Mouse (Mus musculus) spleen, adult 2 months (tissue): ENCODE results near the gene Snorc. TPM values are rescaled to one million over a fixed set of nuclear protein-coding genes. Genes with fewer than 3 reads are reported as not detected.

Experiments used
- DNase-seq, 2 experiments: peaks; one replicate each; pipeline versions ENCODE4 v3.0.0 to v3.0.0-alpha.2; 2012 to 2021; ENCODE audit warnings: low spot score in 2 of 2, low read depth in 1 of 2
- H3K27ac ChIP-seq: fragments of 200-500 bp; 2 replicates; pipeline ENCODE4 v1.5.1; 2012; ENCODE audit warnings: low read length, inconsistent platforms; ENCODE audit not compliant: insufficient read depth
- H3K27me3 ChIP-seq: fragments of 200-500 bp; 2 replicates; pipeline ENCODE4 v1.6.1; 2012; ENCODE audit warnings: mild to moderate bottlenecking, moderate library complexity, low read length, inconsistent platforms; ENCODE audit not compliant: control insufficient read depth, insufficient read depth
- H3K36me3 ChIP-seq: fragments of 200-500 bp; 2 replicates; pipeline ENCODE4 v1.6.1; 2012; ENCODE audit warnings: mild to moderate bottlenecking, low read length, inconsistent platforms; ENCODE audit not compliant: control insufficient read depth, insufficient read depth
- H3K4me1 ChIP-seq: fragments of 200-500 bp; 2 replicates; pipeline ENCODE4 v1.6.1; 2011; ENCODE audit warnings: inconsistent platforms; ENCODE audit not compliant: control insufficient read depth, insufficient read depth, insufficient read length
- H3K4me3 ChIP-seq: fragments of 200-500 bp; 2 replicates; pipeline ENCODE4 v1.5.1; 2011; ENCODE audit warnings: mild to moderate bottlenecking, inconsistent platforms; ENCODE audit not compliant: insufficient read depth, insufficient read length; ENCODE audit errors: extremely low read depth
- CTCF ChIP-seq: fragments of 200-500 bp; IDR thresholded peaks from 2 replicates; pipeline ENCODE4 v1.5.1; 2011; ENCODE audit warnings: mild to moderate bottlenecking, inconsistent platforms; ENCODE audit not compliant: insufficient read depth, insufficient read length, insufficient replicate concordance; ENCODE audit errors: extremely low read depth
- POLR2A ChIP-seq: fragments of 200-500 bp; IDR thresholded peaks from 2 replicates; pipeline ENCODE4 v1.6.1; 2011; ENCODE audit warnings: low read depth, low read length, inconsistent platforms
- WGBS: fragments of 180-500 bp; shearing (Covaris S2); methylation state at CpG from one replicate; pipeline ENCODE4 v1.1.7; 2018; 5-methylcytosine and 5-hydroxymethylcytosine counted together
- polyA plus RNA-seq: library from polyadenylated mRNA; depleted of rRNA; stranded (reverse); fragments of >200 nt; gene quantifications from 2 replicates; pipeline ENCODE4 v1.2.3, GENCODE M21; 2012

Snorc gene
- polyA plus RNA-seq, 1 experiment, result not detected

DNA sequence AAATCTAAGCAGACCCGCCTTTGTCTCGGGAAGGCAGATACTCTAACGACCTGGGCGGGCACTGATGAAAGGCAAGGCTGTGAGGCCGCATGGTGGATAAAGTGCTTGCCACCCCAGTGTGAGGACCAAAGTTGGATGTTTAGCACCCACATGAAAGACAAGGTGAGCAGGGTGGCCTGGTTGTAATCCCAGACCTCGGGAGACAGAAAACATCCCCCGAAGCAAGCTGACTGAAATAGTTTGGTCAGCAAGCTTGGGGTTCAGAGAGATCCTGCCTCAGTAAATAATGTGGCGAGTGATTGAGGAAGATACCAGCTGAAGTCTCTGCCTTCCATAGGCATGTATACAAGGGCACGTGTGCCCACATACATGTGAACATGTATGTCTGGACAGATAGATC is 2.6 kb upstream of the Snorc start:
- no peaks in the 10 kb centered on the region for H3K36me3 ChIP-seq
- no peak overlapping the region for H3K4me3 ChIP-seq
- H3K27ac ChIP-seq, result no peak overlapping the region
- TF ChIP-seq POLR2A (no peak), CTCF (no peak)
- no peak for DNase-seq
- H3K4me1 ChIP-seq, result no peaks in the 10 kb centered on the region
- no peaks in the 10 kb centered on the region for H3K27me3 ChIP-seq
- 77% methylated on average over 9 of the region's 9 CpGs for WGBS

DNA sequence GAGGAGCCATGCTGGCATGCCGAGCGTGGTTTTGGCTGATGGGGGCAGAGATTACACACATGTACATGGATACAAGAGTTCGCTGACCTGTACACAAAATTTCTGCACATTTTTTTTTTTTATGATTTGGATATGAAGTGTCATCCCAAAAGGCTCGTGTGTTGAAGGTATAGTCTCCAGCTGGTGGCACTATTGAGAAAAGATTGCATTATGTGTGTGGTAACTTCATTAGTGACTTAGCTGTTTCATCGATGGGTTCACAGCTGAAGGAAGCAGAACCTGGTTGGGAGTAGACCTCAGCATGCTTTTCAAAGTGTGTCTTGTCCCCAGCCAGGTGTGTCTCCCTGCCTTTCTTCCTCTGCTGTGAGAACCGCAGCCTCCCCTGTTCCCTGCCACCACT is 1.8 kb upstream of the Snorc start:
- no peak overlapping the region for H3K27ac ChIP-seq
- DNase-seq, result no peak
- H3K4me3 ChIP-seq, result no peak overlapping the region
- no peaks in the 10 kb centered on the region for H3K4me1 ChIP-seq
- no peak for TF ChIP-seq CTCF
- TF ChIP-seq POLR2A, result no peak
- no peaks in the 10 kb centered on the region for H3K27me3 ChIP-seq
- no peaks in the 10 kb centered on the region for H3K36me3 ChIP-seq
- WGBS, result 50% methylated on average over 6 of the region's 6 CpGs

DNA sequence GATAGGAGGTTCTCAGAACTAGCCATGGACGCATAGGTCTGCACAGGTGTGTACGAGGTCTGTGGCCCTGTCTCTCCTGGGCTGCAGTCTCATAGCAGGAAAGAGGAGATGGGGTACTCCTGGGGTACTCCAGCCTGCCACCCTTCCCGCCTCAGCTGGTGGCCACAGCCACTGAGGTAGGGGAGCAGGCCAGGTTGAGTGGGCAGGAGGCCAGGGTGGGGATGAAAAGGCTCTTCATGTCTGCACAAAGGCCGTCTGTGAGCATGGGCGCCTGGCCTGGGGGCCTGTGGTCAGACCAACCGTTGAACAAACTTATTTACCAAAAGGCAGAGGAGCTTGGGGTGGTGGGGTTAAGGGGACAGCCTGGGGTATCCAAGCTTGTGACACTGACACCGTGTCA is 1.8 kb downstream of the Snorc start:
- Histone ChIP-seq H3K4me1 (no peaks in the 10 kb centered on the region), H3K27me3 (peaks cover 7% of the 10 kb centered on the region; the same call in 1 of the 2 replicates), H3K36me3 (no peaks in the 10 kb centered on the region), H3K4me3 (no peak overlapping the region), H3K27ac (no peak overlapping the region)
- no peak for DNase-seq
- TF ChIP-seq CTCF (no peak), POLR2A (no peak)
- 80% methylated on average over 7 of the region's 7 CpGs for WGBS

DNA sequence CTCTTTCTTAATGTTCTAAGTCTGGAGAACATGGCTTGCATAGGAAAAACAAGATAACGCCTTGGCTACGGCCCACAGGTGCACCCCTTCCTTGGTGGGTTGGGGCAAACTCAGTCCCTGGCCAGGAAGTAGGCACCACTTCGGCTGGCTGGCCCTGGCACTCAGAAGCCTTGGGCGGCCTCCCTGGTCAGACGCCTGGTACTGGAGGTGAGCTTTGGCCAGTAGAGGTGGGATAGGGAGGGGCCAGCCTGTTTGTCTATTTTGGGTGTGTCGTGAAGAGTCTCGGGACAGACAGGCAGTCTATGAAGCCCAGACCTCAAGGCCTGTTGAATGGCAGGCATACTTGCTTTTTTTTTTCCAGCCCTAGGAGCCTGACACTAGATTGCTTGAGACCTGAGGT is 2.5 kb downstream of the Snorc start:
- DNase-seq, result no peak
- H3K27me3 ChIP-seq, result peaks cover 7% of the 10 kb centered on the region; the same call in 1 of the 2 replicates

DNA sequence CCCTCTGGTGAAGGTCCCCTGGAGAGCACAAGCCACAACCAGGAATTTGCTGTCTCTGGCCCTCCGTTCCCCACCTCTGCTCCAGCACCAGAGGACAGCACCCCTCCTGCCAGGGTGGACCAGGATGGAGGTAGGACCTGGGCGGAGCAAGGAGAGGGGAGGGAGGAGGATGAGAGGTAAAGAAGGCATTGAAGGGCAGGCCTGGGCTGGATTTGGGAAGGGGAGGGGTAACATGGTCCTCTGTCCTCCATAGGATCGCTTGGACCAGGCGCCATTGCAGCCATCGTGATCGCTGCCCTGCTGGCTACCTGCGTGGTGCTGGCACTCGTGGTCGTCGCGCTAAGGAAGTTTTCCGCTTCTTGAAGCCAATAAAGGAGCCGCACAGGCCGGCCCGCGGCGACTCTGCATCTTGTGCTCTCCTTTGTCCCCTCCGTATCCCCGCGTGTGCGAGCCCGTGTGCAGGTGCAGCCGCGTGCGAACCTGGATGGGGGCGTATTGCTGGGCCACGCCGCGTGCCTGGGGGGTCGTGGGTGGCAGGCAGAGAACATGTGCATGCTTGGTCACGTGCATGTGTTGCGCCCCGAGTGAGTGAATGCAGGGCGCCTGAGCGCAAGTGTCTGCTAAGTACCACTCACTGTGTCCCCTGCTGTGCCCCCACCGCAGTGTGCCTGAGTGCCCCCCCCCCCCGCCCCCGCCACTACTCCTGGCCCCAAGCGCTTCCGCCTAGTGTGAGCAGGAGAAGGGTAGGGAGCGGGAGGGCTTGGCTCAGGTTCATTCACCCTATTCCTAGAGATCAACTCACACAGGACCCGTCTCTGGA is 5.2 kb downstream of the Snorc start:
- no peak for DNase-seq
- Histone ChIP-seq H3K36me3 (no peaks in the 10 kb centered on the region), H3K27ac (no peak overlapping the region), H3K27me3 (peaks cover 7% of the 10 kb centered on the region; the same call in 1 of the 2 replicates), H3K4me3 (no peak overlapping the region), H3K4me1 (no peaks in the 10 kb centered on the region)
- 18% methylated on average over 42 of the region's 42 CpGs for WGBS
- TF ChIP-seq POLR2A (no peak), CTCF (no peak)

More for the DNA sequence above, 2.5 kb downstream of the Snorc start:
- no peak overlapping the region for H3K27ac ChIP-seq
- H3K4me3 ChIP-seq, result no peak overlapping the region
- WGBS, result 87% methylated on average over 7 of the region's 7 CpGs
- H3K36me3 ChIP-seq, result no peaks in the 10 kb centered on the region
- H3K4me1 ChIP-seq, result no peaks in the 10 kb centered on the region
- TF ChIP-seq CTCF (no peak), POLR2A (no peak)

DNA sequence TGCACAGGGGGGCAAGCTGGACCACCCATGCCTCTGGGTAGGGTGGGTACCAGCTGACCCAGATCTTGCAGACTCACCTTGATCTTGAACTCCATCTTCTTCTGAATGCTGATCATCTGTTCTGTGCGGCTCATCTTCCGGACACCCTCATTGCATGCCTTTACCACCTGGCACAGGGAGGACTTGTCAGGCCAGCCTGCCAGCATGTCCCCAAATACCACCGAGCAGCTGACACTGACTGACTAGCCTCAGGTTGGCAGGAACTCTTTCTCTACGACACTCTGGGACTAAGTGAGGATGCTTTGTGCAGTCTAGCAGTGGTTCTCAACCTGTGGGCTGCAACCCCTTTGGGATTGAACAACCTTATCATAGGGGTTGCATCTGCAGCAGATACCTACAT is 12.5 kb downstream of the Snorc start:
- no peaks in the 10 kb centered on the region for H3K4me1 ChIP-seq
- 83% methylated on average over 4 of the region's 4 CpGs for WGBS
- TF ChIP-seq POLR2A, result no peak
- no peak for TF ChIP-seq CTCF
- H3K4me3 ChIP-seq, result no peak overlapping the region
- no peaks in the 10 kb centered on the region for H3K27me3 ChIP-seq
- no peak for DNase-seq
- no peak overlapping the region for H3K27ac ChIP-seq
- H3K36me3 ChIP-seq, result no peaks in the 10 kb centered on the region

DNA sequence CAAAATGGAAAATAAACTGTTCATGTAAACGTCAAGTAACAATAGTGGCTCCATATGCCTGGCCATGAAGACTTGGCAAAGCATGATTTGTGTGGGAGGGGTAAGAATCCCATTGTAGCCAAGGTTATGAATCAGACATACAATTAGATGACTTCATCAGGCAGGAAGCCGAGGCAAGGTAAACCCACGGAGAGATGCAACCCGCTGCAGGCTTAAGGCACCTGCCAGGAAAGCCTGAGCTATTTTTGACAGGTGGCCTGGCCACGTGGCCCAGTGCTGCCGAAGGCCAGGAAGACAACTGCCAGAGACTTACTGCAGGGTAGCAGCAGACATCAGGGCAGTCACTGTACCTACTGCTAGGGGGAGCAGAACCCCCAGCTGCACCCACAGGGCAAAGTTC is 16.3 kb downstream of the Snorc start:
- TF ChIP-seq POLR2A (no peak), CTCF (no peak)
- no peak overlapping the region for H3K4me3 ChIP-seq
- no peaks in the 10 kb centered on the region for H3K27me3 ChIP-seq
- DNase-seq, result no peak
- no peaks in the 10 kb centered on the region for H3K36me3 ChIP-seq
- no peak overlapping the region for H3K27ac ChIP-seq
- H3K4me1 ChIP-seq, result no peaks in the 10 kb centered on the region
- 33% methylated on average over 6 of the region's 6 CpGs for WGBS

DNA sequence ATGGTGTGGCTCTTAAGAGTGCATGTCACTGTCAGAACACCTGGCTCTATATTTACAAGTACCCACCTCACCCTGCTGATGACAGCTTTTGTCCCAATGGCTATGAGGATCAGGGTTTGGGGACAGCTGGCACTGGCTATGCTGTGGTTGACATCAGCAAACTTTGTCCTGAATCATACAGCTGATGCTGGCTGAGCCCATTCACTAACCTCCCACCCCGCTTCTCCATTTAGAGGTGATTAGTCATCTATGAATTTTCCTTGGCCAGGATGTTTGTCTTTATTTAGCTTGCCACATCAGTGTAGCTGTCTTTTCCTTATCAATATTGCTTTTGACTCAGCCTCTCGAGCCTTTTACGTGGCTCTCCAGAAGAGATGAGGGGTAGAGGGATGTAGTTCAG is 22.2 kb downstream of the Snorc start:
- no peak overlapping the region for H3K27ac ChIP-seq
- no peaks in the 10 kb centered on the region for H3K4me1 ChIP-seq
- no peaks in the 10 kb centered on the region for H3K27me3 ChIP-seq
- no peaks in the 10 kb centered on the region for H3K36me3 ChIP-seq
- no peak overlapping the region for H3K4me3 ChIP-seq
- WGBS, result 77% methylated on average over 3 of the region's 3 CpGs
- no peak for DNase-seq
- no peak for TF ChIP-seq CTCF
- no peak for TF ChIP-seq POLR2A
